Mouse (Mus musculus): ENCODE measurements around the gene Olfr582.

Gene Olfr582

GRCm38 (mm10) chr7:103037724-103038123, at the start of gene Olfr582:
Olfr582 (plus strand) TSS chr7:103038024.
- no peak for DNase-seq (ENCODE audit: low spot score in 2 of 2)

GRCm38 (mm10) chr7:102989224-102989623, 48.6 kb upstream of the Olfr582 start, which contains the start of gene Olfr578:
Olfr578 (minus strand) TSS chr7:102989324.
- DNase-seq (ENCODE audit: low spot score in 2 of 2): no peak

- no peak for DNase-seq (ENCODE audit: low spot score in 2 of 2)
Observed at GRCm38 (mm10) chr7:103051000-103051399, 13.2 kb downstream of the Olfr582 start, which contains the start of gene Olfr583. Olfr583 (plus strand) TSS chr7:103051300.

GRCm38 (mm10) chr7:103081585-103081984, 43.8 kb downstream of the Olfr582 start, which contains the start of gene Olfr584:
Olfr584 (plus strand) TSS chr7:103081885.
- no peak for DNase-seq (ENCODE audit: low spot score in 2 of 2)
